Mouse (Mus musculus): ENCODE data around the gene Cnmd.

The Cnmd gene

GRCm38 (mm10) chr14:79662001-79662400 is at the start of gene Cnmd:
Cnmd (minus strand) TSS chr14:79662170.
- DNase-seq (ENCODE audit: low spot score) = no peak

DNA sequence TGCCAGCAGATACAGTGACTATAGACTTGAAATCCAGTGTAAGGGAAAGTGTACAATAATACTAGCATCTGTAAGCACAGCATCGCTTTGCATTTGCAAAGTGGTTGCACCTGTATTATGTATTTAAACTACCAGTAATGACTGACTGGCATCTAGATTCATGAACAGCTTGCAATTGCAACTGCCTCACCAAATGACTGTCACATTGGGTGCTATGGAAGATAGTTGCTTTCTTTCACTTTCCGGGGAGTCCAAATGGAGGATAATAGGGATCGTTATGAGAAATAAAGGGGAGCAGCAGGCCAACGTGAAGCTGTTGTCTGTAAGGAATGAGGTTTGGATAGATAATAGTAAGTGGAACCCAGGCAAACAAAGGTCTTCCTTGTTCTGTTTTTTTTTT is 49.3 kb upstream of the Cnmd start:
- DNase-seq (ENCODE audit: low spot score) = no peak

DNA sequence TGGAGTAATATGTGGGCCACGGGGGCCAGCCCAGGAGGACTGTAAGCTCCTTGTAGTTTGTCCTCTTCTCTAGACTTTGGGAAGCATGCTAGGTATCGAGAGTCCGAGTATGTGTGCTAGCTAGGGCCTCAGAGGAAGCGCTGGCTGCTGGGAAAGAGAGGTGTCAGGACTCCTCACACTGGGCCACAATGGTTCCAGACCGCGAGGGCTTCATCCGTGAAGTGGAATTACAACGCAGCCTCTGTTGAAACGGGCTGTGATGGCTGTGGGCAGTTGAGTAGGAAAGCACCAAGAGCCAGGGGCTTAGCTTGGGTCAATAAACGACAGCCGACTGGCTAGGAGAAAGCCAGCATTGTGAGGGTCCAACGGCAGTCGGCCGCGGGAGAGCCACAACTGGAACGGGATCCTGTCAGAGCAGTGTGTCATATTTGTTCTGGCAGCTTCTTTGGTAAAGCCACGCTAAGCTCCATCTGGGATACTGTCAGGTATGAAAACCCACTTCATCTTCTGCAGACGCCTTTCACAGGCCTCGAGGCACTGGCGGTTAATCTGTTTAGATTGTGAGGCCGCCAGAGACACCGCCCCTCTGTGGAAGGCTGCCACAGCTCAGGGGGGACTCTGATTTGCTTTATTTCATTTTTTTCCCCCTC is 41.7 kb upstream of the Cnmd start:
- DNase-seq (ENCODE audit: low spot score) = no peak

DNA sequence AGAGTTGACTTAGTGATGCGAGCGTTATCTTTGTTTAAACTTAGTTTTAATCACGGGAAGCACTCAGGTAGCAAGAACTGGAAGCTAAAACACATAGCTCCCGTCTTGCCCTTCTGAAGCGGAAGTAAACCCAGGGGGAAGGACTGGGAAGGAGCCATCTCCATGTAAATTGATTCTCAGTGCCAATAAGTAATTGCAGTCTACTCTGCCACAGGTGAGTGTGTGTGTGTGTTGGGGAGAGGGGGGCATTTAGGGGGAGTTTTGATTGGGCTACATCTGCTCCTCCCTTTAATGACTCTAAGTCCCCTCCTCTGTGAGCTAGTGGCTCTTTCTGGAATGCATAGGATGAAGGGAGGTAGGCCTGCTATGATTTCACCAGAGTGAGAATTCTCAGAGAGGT is 39.6 kb upstream of the Cnmd start:
- no peak for DNase-seq (ENCODE audit: low spot score)

DNA sequence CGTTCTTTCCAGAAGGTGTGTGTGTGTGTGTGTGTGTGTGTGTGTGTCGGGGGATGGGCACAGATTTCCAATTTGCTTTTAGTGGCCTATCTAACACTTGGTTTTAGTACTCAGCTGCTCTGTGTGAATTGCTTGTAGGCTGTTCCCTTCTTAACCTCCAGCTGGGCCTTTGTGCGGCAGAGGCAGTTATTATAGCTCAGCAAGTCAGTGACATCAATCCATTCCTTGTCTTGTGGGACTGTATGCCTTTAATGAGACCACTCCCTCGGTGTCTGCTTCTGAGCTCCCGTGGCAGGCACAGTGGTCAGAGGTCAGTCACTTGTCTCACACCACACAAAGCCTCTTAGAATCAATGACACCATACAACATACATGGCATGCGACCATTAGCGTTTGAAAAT is 39.1 kb upstream of the Cnmd start:
- DNase-seq (ENCODE audit: low spot score) = peak; percentile 74

- no peak for DNase-seq (ENCODE audit: low spot score)
Observed at GRCm38 (mm10) chr14:79699381-79699780, 37.4 kb upstream of the Cnmd start.

DNA sequence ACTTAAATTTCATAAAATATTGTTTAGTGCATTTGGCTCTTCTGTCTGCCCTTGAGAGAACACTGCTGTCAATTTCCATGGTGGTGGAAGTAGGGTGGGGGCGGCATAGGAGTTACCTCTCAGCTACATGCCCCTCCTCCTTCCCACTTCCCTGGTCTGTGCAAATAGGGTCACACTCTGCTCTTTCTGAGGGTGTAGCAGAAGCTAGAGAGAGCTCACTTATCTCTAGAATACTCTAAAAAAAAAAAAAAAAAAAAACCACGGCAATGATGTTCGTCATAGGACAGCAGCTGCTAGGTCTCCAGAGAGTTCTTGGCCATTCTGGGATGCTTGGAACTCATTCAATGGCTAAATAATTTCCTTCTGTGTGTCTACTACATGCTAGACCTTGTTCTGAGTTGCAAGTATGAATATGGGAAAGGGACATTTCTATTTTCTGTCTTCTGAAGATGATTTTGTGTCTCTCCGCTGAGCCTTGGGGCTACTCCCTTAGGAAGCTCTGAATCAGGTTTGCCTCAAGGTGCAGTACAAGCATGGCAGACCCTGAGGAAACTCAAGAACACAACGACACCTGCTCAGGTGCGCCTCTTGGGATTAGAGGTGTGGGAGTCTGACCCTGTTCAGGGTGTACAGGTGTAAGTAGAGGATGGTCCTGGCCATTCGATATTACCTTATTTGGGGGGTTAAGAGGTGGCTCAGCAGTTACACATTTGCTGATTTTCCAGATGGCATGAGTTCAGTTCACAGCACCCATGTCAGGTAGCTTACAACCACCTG is 28.3 kb upstream of the Cnmd start:
- DNase-seq (ENCODE audit: low spot score) = no peak

DNA sequence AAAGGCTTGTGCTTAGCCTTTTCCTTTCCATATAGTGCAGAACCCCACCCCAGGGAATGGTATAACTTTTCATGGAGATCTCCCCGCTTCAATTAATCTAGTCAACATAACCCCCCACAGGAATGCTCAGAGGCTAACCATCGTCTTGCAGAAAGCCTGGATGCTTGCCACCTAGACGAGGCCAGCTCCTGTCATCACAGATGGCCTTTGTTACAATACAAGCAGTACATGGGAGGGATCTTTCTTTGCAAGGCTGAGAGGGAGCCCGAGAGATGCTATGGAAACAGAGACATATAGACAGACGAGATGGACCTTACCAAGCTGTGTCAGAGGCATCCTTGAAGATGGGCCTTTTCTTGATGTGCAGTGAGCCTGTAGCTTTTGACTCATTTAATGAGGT is 18.7 kb upstream of the Cnmd start:
- no peak for DNase-seq (ENCODE audit: low spot score)

DNA sequence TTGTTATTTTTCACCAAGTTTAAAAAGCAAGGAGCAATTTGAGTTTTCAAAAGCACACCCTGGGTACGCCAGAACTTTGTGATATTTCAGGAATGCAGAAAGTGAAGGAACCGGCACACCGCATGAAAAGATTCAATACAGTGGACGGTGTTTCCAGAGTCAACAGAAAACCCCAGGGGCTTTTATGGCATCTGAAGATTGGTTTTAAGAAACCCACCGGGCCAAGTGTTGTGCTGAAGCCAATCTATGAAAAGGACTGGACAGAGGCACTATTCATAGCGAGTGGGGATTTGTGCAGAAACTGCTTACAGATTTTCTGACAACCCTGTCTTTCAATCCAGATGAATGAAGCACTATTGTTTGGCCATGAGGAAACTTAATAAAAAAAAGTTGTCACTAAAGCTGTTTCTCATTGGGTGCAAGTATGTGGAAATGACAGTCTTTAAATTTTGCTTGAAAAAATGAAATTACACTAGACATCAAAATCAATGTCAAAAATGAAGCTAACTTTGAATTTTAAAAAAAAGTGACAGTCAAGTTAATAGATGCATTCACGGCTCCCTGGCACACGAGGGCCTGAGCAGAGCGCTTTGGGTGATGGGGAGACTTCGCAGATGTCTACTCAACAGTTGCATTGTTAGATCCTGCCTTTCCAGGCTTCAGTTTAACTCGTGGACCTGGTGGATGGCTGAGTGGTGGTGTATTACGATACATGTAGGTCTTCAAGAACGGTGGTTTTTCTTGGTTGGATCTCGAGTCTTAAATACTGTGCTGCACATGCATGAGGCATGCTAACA is 16.1 kb upstream of the Cnmd start:
- peak; percentile 63 for DNase-seq (ENCODE audit: low spot score)

- DNase-seq (ENCODE audit: low spot score) = peak; percentile 69
Observed at GRCm38 (mm10) chr14:79677108-79677753, 15.3 kb upstream of the Cnmd start.

DNA sequence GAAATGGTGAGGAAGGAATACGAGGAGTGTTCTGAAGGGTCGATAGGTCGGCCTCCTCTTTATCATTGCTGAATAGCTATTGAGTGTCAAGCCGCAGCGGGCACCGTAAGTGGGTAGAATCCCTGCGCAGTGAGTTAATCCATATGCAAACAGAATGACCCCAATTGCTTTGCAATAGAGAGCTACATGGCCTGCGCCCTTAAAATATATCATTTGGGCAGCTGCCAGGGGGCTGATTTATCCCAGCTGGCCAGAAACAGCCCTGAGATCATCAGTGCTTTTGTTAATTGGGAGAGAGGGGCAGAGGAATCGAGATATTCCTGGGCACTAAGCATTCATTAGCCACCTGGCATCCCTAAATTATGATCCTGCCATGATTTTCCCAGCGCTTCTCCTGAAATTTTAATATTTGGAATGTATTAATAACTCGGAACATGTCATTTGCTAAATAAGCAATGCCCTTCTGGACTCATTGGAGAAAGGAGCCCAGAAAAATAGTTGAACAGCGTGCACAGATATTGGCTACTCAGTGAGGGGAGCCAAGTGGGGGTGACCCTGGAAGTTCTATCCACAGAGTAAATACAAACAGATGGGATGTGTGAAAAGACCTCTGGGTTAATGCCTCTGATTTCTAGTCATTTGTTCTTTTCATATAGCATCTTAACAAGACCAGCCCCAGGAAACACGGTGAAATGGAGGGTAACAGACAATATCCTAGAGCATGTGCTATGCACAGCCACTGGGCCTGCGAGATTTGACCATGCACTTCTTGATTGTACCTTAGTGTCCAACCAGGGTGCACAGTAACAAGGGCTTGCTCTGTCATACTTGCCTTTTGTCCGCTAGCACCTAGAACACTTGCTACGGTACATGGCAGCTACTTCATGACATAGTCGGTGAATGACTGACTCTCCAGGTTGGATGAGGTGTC is 11.4 kb upstream of the Cnmd start:
- peak; percentile 71 for DNase-seq (ENCODE audit: low spot score)

- no peak for DNase-seq (ENCODE audit: low spot score)
Observed at GRCm38 (mm10) chr14:79672567-79672966, 10.6 kb upstream of the Cnmd start.

DNA sequence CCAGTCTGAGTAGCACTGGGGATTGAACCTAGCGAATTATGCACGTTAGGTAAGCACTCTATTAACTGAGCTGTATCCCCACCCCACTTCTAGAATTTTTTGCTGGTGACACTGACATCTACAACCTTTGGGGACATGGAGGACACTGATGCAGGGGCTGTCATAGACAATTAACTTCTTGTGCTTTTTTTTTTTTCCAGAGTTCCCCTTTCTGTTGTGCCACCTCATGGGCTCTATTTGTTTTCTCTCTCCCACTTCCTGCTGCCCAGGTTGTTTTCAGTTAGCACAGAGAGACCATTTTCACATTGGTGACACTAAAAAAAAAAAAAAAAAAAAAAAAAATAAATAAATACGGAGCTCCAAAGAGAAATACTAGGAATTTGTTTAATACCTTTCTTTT is 9.0 kb upstream of the Cnmd start:
- no peak for DNase-seq (ENCODE audit: low spot score)

GRCm38 (mm10) chr14:79661005-79661917 is 709 bp downstream of the Cnmd start:
- peak; percentile 72 for DNase-seq (ENCODE audit: low spot score)

GRCm38 (mm10) chr14:79660467-79660866 is 1.5 kb downstream of the Cnmd start:
- no peak for DNase-seq (ENCODE audit: low spot score)

GRCm38 (mm10) chr14:79658748-79659508 is 3.0 kb downstream of the Cnmd start:
- DNase-seq (ENCODE audit: low spot score) = no peak

DNA sequence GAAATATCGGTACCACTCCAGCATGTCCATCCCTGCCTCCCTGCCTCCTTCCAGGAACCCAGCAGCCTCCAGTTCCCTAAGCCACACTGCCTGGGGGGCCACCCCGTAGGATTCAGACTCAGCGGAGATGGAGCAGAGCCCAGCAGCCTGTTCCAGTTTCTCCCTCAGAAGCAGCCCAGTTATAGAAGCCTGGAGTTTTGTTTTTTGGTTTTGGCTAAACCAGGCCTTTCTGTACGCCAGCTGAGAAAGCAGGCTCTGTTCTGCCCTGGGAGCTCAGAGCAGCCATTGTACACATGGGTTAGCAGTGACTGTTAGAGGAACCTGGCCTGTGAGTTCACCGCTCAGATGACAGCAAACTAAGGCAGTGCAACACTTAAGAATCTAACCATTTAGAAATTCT is 3.7 kb downstream of the Cnmd start:
- no peak for DNase-seq (ENCODE audit: low spot score)

DNA sequence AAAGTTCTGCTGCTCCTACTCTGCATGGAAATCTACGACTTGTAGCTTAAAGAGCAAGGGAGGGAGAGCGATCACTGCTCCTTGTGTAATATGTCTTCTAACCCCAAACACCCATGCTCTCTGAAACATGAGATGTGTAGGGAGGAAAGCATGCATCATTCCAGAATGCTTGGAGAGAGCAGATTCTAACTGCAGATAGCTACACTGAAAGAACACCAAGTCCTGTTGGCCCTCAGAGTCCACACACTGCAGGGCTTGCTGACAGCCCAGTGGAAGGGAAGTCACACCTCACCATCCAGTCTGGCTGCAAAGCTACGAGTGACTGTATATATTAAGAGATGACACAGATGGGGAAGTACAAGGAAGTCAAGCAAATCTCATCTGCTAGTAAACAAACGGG is 9.3 kb downstream of the Cnmd start:
- DNase-seq (ENCODE audit: low spot score) = no peak

DNA sequence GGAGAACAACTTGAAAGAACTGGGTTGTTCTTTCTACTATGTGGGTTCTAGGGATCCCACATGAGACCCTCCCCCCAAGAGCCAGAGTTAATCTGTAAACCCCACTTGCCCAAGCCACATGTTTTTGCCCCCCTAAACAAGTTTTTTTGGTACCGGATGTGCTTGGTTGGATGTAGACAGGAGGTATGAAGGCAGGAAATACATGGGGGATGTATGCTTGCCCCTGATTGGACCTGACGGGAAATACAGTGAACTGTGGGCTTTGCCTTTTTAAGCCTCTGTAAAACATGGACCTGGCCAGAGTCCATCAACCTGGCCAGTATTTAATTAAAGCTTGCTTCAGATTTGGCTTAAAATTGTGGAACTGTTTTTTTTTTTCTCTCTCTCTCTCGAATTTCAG is 12.3 kb downstream of the Cnmd start:
- DNase-seq (ENCODE audit: low spot score) = no peak

DNA sequence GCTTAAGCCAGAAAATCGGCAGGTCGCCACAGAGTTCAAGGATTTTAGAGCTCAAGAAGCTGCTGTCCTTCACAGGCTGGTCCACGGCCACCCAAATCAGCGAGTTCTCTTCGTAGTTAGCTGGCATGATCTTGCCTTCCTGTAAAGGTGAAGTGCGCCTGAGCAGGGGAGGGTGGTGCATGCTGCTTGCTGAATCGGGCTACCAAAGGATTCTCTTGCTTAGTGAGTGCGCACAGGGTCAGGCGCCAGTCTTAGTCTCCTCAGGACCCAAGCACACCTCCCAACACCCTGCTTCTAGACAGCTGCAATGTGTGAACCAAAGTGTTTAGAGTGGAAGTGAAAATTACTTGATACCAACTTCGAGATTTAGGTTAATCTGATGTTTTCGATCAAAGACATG is 16.6 kb downstream of the Cnmd start:
- no peak for DNase-seq (ENCODE audit: low spot score)

Measured in embryo, embryonic 10.5 days (tissue).